Mouse (Mus musculus) monocyte, adult 59 days (primary cell): ENCODE results near the gene Fstl4. TPM values are rescaled to one million over a fixed set of nuclear protein-coding genes. Genes with fewer than 3 reads are reported as not detected.

Experiments
- total RNA-seq, 2 experiments: library from RNA; stranded (reverse); gene quantifications; one replicate each; pipeline ENCODE4 v1.2.4; 2023

Fstl4 gene
- total RNA-seq = 1 to 10 TPM; 1.6 to 2.3 TPM

DNA sequence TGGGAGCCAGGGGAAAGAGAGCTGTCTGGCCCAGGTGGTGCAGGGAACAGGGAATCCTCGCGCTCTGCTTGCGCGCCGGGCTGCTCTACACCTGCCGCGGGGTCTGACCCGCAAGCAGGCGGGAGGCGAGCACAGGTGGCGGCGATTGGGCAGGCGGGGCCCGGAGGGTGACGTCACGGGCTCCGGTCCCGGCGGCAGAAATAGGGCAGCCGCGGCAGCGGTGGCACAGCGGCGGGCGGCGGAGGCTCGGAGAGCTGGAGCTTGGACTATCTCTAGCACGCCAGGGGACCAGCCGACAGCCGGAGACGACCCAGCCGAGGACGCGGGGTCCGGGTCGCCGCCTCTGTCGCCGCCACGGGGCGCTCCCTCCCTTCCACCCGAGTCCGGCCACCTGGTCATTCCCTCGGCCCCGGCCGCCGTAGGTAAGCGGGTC is at the start of gene Fstl4:
TSS of gene Fstl4 (plus strand) at position 174 of the 433 bp plus-strand sequence.

